In the genomic region with DNA sequence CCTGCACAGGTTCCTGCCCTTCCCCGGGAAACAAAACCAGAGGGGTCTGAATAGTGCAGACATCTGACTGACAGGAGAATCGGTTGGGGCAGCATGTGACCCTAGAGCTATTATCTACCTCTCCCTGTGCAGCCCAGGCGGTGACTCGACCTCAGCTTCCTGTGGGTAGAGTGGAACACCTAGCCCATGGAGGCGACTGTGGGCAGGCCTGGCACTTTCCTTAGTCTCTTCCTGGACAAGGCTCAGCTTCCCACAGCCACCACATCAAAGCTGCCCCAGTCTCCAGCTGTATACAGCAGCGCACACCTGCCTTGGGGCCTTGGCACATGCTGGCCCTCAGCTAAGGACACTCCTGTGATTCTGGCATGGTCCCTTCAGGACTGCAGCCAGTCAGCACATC, we compare ENCODE assay signal across 27 mouse cellular contexts. TPM values are rescaled to one million over a fixed set of nuclear protein-coding genes. Genes with fewer than 3 reads are reported as not detected.
DNase-seq lines count a peak whose midpoint lies in the region; ATAC-seq and TF ChIP-seq lines count a peak whose summit lies in the region.
"Had no signal": no experiment of that assay in that cellular context is flagged by ENCODE, and none has a peak within 500 bp of the region (broad histone marks: within the 10 kb centered on the region; RNA-seq: fewer than 3 reads in every experiment).

No protein-coding gene starts in this region.

- no peak overlapping the region for H3K4me3 ChIP-seq in liver, postnatal 0 days (ENCODE audit: low read depth, low read length)
- H3K4me3 ChIP-seq: embryonic facial prominence, embryonic 10.5 days; forebrain, embryonic 12.5 days; heart, embryonic 12.5 days; left cerebral cortex, adult 2 months; limb, embryonic 10.5 days; midbrain, embryonic 12.5 days; neural tube, embryonic 13.5 days; stomach, embryonic 15.5 days had no signal

- WGBS in liver, postnatal 0 days (ENCODE audit: insufficient replicate concordance) = 41% methylated on average over 6 of the region's 6 CpGs

- no peak overlapping the region for H3K4me2 ChIP-seq in liver, postnatal 0 days (ENCODE audit: low read depth, low read length)
- H3K4me2 ChIP-seq: forebrain, embryonic 12.5 days; heart, embryonic 12.5 days; midbrain, embryonic 12.5 days; neural tube, embryonic 13.5 days; stomach, embryonic 15.5 days had no signal

- peak; percentile 53 for ATAC-seq in CD4-positive, CD25-positive, alpha-beta regulatory T cell, adult 4 months
- no peak for ATAC-seq in liver, postnatal 0 days
- ATAC-seq: hindbrain, postnatal 0 days had no signal

- no peaks in the 10 kb centered on the region for H3K4me1 ChIP-seq in liver, postnatal 0 days (ENCODE audit: insufficient read depth)
- H3K4me1 ChIP-seq: embryonic facial prominence, embryonic 10.5 days; forebrain, embryonic 12.5 days; heart, embryonic 12.5 days; limb, embryonic 10.5 days; midbrain, embryonic 12.5 days; stomach, embryonic 15.5 days had no signal

- H3K9ac ChIP-seq in liver, postnatal 0 days (replicated peaks) = no peak overlapping the region
- H3K9ac ChIP-seq: forebrain, embryonic 12.5 days; heart, embryonic 12.5 days; midbrain, embryonic 12.5 days; neural tube, embryonic 13.5 days; stomach, embryonic 15.5 days had no signal

- peak; percentile 49 for DNase-seq in induced T-regulatory cell, adult 2 months (ENCODE audit: low read depth)
- peak; percentile 51 to 70 for DNase-seq in thymus, adult 18-20 months
- DNase-seq in thymus, postnatal 4 days = peak; percentile 74
- no peak for DNase-seq in liver, postnatal 0 days
- DNase-seq in adrenal gland, adult (ENCODE audit: inconsistent age in 2 of 2, low spot score in 1 of 2) = no peak
- no peak for DNase-seq in right cerebral cortex, postnatal 4 days
- DNase-seq: adrenal gland, postnatal 36 days; cerebellum, adult 11-12 months; cerebellum, postnatal 25 days; gastrocnemius, postnatal 10 days; heart, adult 11 months; kidney, adult 18-20 months; kidney, postnatal 14 days; lung, adult 2 months; spleen, adult 18-20 months had no signal

- H3K36me3 ChIP-seq in liver, postnatal 0 days (replicated peaks; ENCODE audit: insufficient read depth, low read length) = peaks cover 27% of the 10 kb centered on the region

- no peak for TF ChIP-seq CTCF in liver, postnatal 0 days (IDR thresholded peaks at IDR 0.05; ENCODE audit: low read depth)

- no peak overlapping the region for H3K27ac ChIP-seq in liver, postnatal 0 days (ENCODE audit: low read depth)
- H3K27ac ChIP-seq: embryonic facial prominence, embryonic 10.5 days; forebrain, embryonic 12.5 days; hindbrain, postnatal 0 days; left cerebral cortex, adult 2 months; limb, embryonic 10.5 days; midbrain, embryonic 12.5 days; neural tube, embryonic 13.5 days; stomach, embryonic 15.5 days had no signal

- no peaks in the 10 kb centered on the region for H3K9me3 ChIP-seq in liver, postnatal 0 days (ENCODE audit: low read length)
- H3K9me3 ChIP-seq: embryonic facial prominence, embryonic 10.5 days; forebrain, embryonic 12.5 days; G1E; heart, embryonic 12.5 days; limb, embryonic 10.5 days; midbrain, embryonic 12.5 days; neural tube, embryonic 13.5 days; stomach, embryonic 15.5 days had no signal

- no peak for TF ChIP-seq EP300 in liver, postnatal 0 days (IDR thresholded peaks at IDR 0.05; ENCODE audit: low read depth)

- H3K27me3 ChIP-seq in liver, postnatal 0 days (ENCODE audit: insufficient read depth, low read length) = no peaks in the 10 kb centered on the region
- H3K27me3 ChIP-seq: forebrain, embryonic 12.5 days; heart, embryonic 12.5 days; midbrain, embryonic 12.5 days; neural tube, embryonic 13.5 days; stomach, embryonic 15.5 days had no signal

RNA-seq across cellular contexts. Expression of a gene that starts 20.7 kb away (rescaled TPM):
- 10 to 100 TPM in 1 of 2 experiments, 1 to 10 TPM in 1; 9.3 to 13.7 TPM for polyA plus RNA-seq in CD4-positive, CD25-positive, alpha-beta regulatory T cell, adult 4 months (2017; shearing (Covaris generic))
- polyA plus RNA-seq in liver, postnatal 0 days (2015; fragmentation: Nextera tagmentation; extraction: Ambion mirVana) = 3.6 and 3.9 TPM in 2 replicates

RNA-seq across cellular contexts. Expression of a gene that starts 26.2 kb away (rescaled TPM):
- polyA plus RNA-seq in CD4-positive, CD25-positive, alpha-beta regulatory T cell, adult 4 months (2017; shearing (Covaris generic)) = 10 to 100 TPM; 23.0 to 26.2 TPM
- polyA plus RNA-seq in liver, postnatal 0 days (2015; fragmentation: Nextera tagmentation; extraction: Ambion mirVana) = 1.9 and 2.0 TPM in 2 replicates

RNA-seq across cellular contexts. Expression of a gene that starts 42.8 kb away (rescaled TPM):
- polyA plus RNA-seq in CD4-positive, CD25-positive, alpha-beta regulatory T cell, adult 4 months (2017; shearing (Covaris generic)) = under 1 TPM in 1 of 2 experiments, not detected in 1; 0.15 TPM
- 0.92 and 1.2 TPM in 2 replicates for polyA plus RNA-seq in liver, postnatal 0 days (2015; fragmentation: Nextera tagmentation; extraction: Ambion mirVana)
- polyA plus RNA-seq: C2C12; forebrain, embryonic 12.5 days had no signal

RNA-seq across cellular contexts. Expression of a gene that starts 58.2 kb away (rescaled TPM):
- not detected for polyA plus RNA-seq in CD4-positive, CD25-positive, alpha-beta regulatory T cell, adult 4 months (2017; shearing (Covaris generic))
- polyA plus RNA-seq in liver, postnatal 0 days (2015; fragmentation: Nextera tagmentation; extraction: Ambion mirVana) = 5.5 and 6.9 TPM in 2 replicates
- polyA plus RNA-seq: G1E had no signal

Comparison
In these comparisons a context has a peak if more than half of its experiments do, and no peak if none do; other contexts are left out.
1. DNase-seq: peak in induced T-regulatory cell, adult 2 months (single experiment), thymus, adult 18-20 months (2 of 2) and thymus, postnatal 4 days (single experiment); none in liver, postnatal 0 days (single experiment), adrenal gland, adult (0 of 2) and right cerebral cortex, postnatal 4 days (single experiment).